Mouse (Mus musculus) thymus, adult 2 months (tissue): ENCODE results near the gene Mrps34. TPM values are rescaled to one million over a fixed set of nuclear protein-coding genes. Genes with fewer than 3 reads are reported as not detected.
"Not testable (repeated sequence)": the region's sequence is repeated elsewhere in the genome, so short reads cannot be mapped to it uniquely, and the experiment has no call there.

Experiments
- DNase-seq: peaks from one replicate; pipeline ENCODE4 v3.0.0; 2021
- H3K27ac ChIP-seq: fragments of 200-500 bp; 2 replicates; pipeline ENCODE4 v1.5.1; 2012; ENCODE audit warnings: low read length, control low read depth; ENCODE audit not compliant: control insufficient read depth, insufficient read depth
- H3K27me3 ChIP-seq: fragments of 200-500 bp; 2 replicates; pipeline ENCODE4 v1.6.1; 2012; ENCODE audit warnings: mild to moderate bottlenecking, low read length, moderate library complexity, mixed read lengths; ENCODE audit not compliant: control insufficient read depth, insufficient read depth
- H3K36me3 ChIP-seq: fragments of 200-500 bp; 2 replicates; pipeline ENCODE4 v1.6.1; 2012; ENCODE audit warnings: mild to moderate bottlenecking, low read length, moderate library complexity; ENCODE audit not compliant: control insufficient read depth, insufficient read depth
- H3K4me1 ChIP-seq: fragments of 200-500 bp; replicated peaks from 2 replicates; pipeline ENCODE4 v1.6.1; 2012; ENCODE audit warnings: low read length; ENCODE audit not compliant: control insufficient read depth, insufficient read depth
- H3K4me3 ChIP-seq: fragments of 200-500 bp; 2 replicates; pipeline ENCODE4 v1.5.1; 2012; ENCODE audit warnings: mild to moderate bottlenecking, low read length, control low read depth, moderate library complexity; ENCODE audit not compliant: control insufficient read depth, insufficient read depth
- CTCF ChIP-seq: fragments of 200-500 bp; IDR thresholded peaks from 2 replicates; pipeline ENCODE4 v1.5.1; 2012; ENCODE audit warnings: mild to moderate bottlenecking, control low read depth, low read length, moderate library complexity, borderline replicate concordance; ENCODE audit not compliant: control insufficient read depth, poor library complexity, insufficient read depth; ENCODE audit errors: extremely low read depth
- POLR2A ChIP-seq: fragments of 200-500 bp; IDR thresholded peaks from 2 replicates; pipeline ENCODE4 v1.6.1; 2012; ENCODE audit warnings: mild to moderate bottlenecking, low read length, control low read depth, moderate library complexity; ENCODE audit not compliant: control insufficient read depth, poor library complexity, insufficient read depth; ENCODE audit errors: extremely low read depth
- WGBS: fragments of 180-500 bp; shearing (Covaris S2); methylation state at CpG from one replicate; pipeline ENCODE4 v1.1.7; 2018; 5-methylcytosine and 5-hydroxymethylcytosine counted together
- polyA plus RNA-seq: library from polyadenylated mRNA; depleted of rRNA; stranded (reverse); fragments of >200 nt; gene quantifications from 2 replicates; pipeline ENCODE4 v1.2.3, GENCODE M21; 2012; rRNA removed

Gene Mrps34
- polyA plus RNA-seq, 1 experiment = 146 TPM

GRCm38 (mm10) chr17:24935666-24936065 lies 40.8 kb downstream of the Mrps34 start:
- no peak for TF ChIP-seq POLR2A
- TF ChIP-seq CTCF = no peak
- H3K27ac ChIP-seq = no peak overlapping the region
- DNase-seq = no peak
- peaks cover 7% of the 10 kb centered on the region for H3K4me1 ChIP-seq
- no peaks in the 10 kb centered on the region for H3K27me3 ChIP-seq
- no peak overlapping the region for H3K4me3 ChIP-seq
- H3K36me3 ChIP-seq = no peaks in the 10 kb centered on the region

GRCm38 (mm10) chr17:24936259-24937237 lies 41.6 kb downstream of the Mrps34 start, which contains the start of gene Mapk8ip3:
Gene Mapk8ip3, minus strand, starts transcription at chr17:24936977.
- DNase-seq = peak; percentile 96
- TF ChIP-seq CTCF = 0 out of 2 replicates have a peak, but pooled peaks have one; percentile 49
- TF ChIP-seq POLR2A = peak; percentile 90
- Histone ChIP-seq H3K27ac (peak within 1 kb of the TSS; percentile 35; the same call in 1 of the 2 replicates), H3K4me1 (peaks cover 7% of the 10 kb centered on the region), H3K36me3 (no peaks in the 10 kb centered on the region), H3K4me3 (peak within 1 kb of the TSS; percentile 86), H3K27me3 (no peaks in the 10 kb centered on the region)
- under 1% methylated on average over 78 of the region's 78 CpGs for WGBS

GRCm38 (mm10) chr17:24937266-24937665 lies 42.4 kb downstream of the Mrps34 start:
- TF ChIP-seq CTCF (no peak), POLR2A (no peak)
- Histone ChIP-seq H3K27ac (peak overlapping the region; percentile 35; the same call in 1 of the 2 replicates), H3K27me3 (no peaks in the 10 kb centered on the region), H3K4me1 (peaks cover 7% of the 10 kb centered on the region), H3K36me3 (no peaks in the 10 kb centered on the region), H3K4me3 (peak overlapping the region; percentile 86)
- WGBS = 43% methylated on average over 6 of the region's 6 CpGs
- no peak for DNase-seq

- not testable (repeated sequence) for H3K4me3 ChIP-seq, H3K27me3 ChIP-seq, H3K27ac ChIP-seq, H3K4me1 ChIP-seq
- WGBS = 25% methylated on average over 2 of the region's 2 CpGs
- DNase-seq = peak; percentile 45
- peaks cover 11% of the 10 kb centered on the region for H3K36me3 ChIP-seq
Measured at GRCm38 (mm10) chr17:24942453-24942852, 47.5 kb downstream of the Mrps34 start.

- no peak overlapping the region for H3K27ac ChIP-seq
- TF ChIP-seq CTCF = no peak
- no peak for DNase-seq
- no peaks in the 10 kb centered on the region for H3K4me1 ChIP-seq
- WGBS = 95% methylated on average over 7 of the region's 7 CpGs
- H3K27me3 ChIP-seq = no peaks in the 10 kb centered on the region
- H3K36me3 ChIP-seq = peaks cover 14% of the 10 kb centered on the region
- no peak overlapping the region for H3K4me3 ChIP-seq
Measured at GRCm38 (mm10) chr17:24943036-24943435, 48.1 kb downstream of the Mrps34 start.

- not testable (repeated sequence) for H3K27ac ChIP-seq, DNase-seq, H3K4me3 ChIP-seq, H3K4me1 ChIP-seq, H3K27me3 ChIP-seq
- WGBS = 97% methylated on average over 1 of the region's 1 CpGs
- peaks cover 17% of the 10 kb centered on the region for H3K36me3 ChIP-seq
Measured at GRCm38 (mm10) chr17:24943589-24943988, 48.7 kb downstream of the Mrps34 start.

Other genes starting within 250 kb of the Mrps34 start
- 13.5 and 19.6 TPM in 2 replicates for gene Slc9a3r2, start 244.8 kb upstream of the Mrps34 start, polyA plus RNA-seq
- gene Npw, start 236.7 kb upstream of the Mrps34 start, polyA plus RNA-seq = 0.35 and 0.64 TPM in 2 replicates
- gene Zfp598, start 225.4 kb upstream of the Mrps34 start, polyA plus RNA-seq = 118 and 123 TPM in 2 replicates
- 0.29 and 0.32 TPM in 2 replicates for gene Syngr3, start 205.2 kb upstream of the Mrps34 start, polyA plus RNA-seq
- gene Gfer, start 199.0 kb upstream of the Mrps34 start, polyA plus RNA-seq = 24.3 and 33.3 TPM in 2 replicates
- 10.5 and 10.8 TPM in 2 replicates for gene Noxo1, start 198.9 kb upstream of the Mrps34 start, polyA plus RNA-seq
- 109 and 120 TPM in 2 replicates for gene Tbl3, start 187.5 kb upstream of the Mrps34 start, polyA plus RNA-seq
- 0.88 and 0.96 TPM in 2 replicates for gene Rnf151, start 177.1 kb upstream of the Mrps34 start, polyA plus RNA-seq
- gene Rps2, start 177.0 kb upstream of the Mrps34 start, polyA plus RNA-seq = 3,358 and 3,484 TPM in 2 replicates
- gene Ndufb10, start 170.6 kb upstream of the Mrps34 start, polyA plus RNA-seq = 237 and 291 TPM in 2 replicates
- gene Rpl3l, start 167.3 kb upstream of the Mrps34 start, polyA plus RNA-seq = 0.20 and 7.2 TPM in 2 replicates
- gene Msrb1, start 158.5 kb upstream of the Mrps34 start, polyA plus RNA-seq = 90.7 and 91.5 TPM in 2 replicates
- gene Hs3st6, start 142.1 kb upstream of the Mrps34 start, polyA plus RNA-seq = 15.5 and 15.6 TPM in 2 replicates
- gene Meiob, start 90.8 kb upstream of the Mrps34 start, polyA plus RNA-seq = not detected in 2 replicates
- 153 and 157 TPM in 2 replicates for gene Hagh, start 55.0 kb upstream of the Mrps34 start, polyA plus RNA-seq
- 6.9 and 7.8 TPM in 2 replicates for gene Fahd1, start 44.8 kb upstream of the Mrps34 start, polyA plus RNA-seq
- gene Igfals, start 29.1 kb upstream of the Mrps34 start, polyA plus RNA-seq = 8.4 and 9.0 TPM in 2 replicates
- gene Nubp2, start 8.8 kb upstream of the Mrps34 start, polyA plus RNA-seq = 88.8 and 96.1 TPM in 2 replicates
- 274 and 285 TPM in 2 replicates for gene Spsb3, start 8.5 kb upstream of the Mrps34 start, polyA plus RNA-seq
- 48.2 and 55.3 TPM in 2 replicates for gene Eme2, start within 50 bp of the Mrps34 start, polyA plus RNA-seq
- 63.3 and 76.7 TPM in 2 replicates for gene Nme3, start 1.4 kb downstream of the Mrps34 start, polyA plus RNA-seq
- 255 and 272 TPM in 2 replicates for gene Mapk8ip3, start 41.9 kb downstream of the Mrps34 start, polyA plus RNA-seq
- 13.5 and 15.0 TPM in 2 replicates for gene Jpt2, start 65.6 kb downstream of the Mrps34 start, polyA plus RNA-seq
- 41.4 and 46.9 TPM in 2 replicates for gene Cramp1l, start 120.7 kb downstream of the Mrps34 start, polyA plus RNA-seq
- 17.0 and 22.6 TPM in 2 replicates for gene Ift140, start 121.0 kb downstream of the Mrps34 start, polyA plus RNA-seq
- 7.2 and 11.3 TPM in 2 replicates for gene Tmem204, start 188.5 kb downstream of the Mrps34 start, polyA plus RNA-seq
- gene Telo2, start 220.9 kb downstream of the Mrps34 start, polyA plus RNA-seq = 26.4 and 28.1 TPM in 2 replicates
- gene Ptx4, start 225.6 kb downstream of the Mrps34 start, polyA plus RNA-seq = not detected in 2 replicates
- 43.4 and 45.9 TPM in 2 replicates for gene Clcn7, start 238.3 kb downstream of the Mrps34 start, polyA plus RNA-seq